Mouse (Mus musculus) B cell, adult 62 days (primary cell): ENCODE results near the gene Atf7ip. TPM values are rescaled to one million over a fixed set of nuclear protein-coding genes. Genes with fewer than 3 reads are reported as not detected.

Experiments used
- total RNA-seq: library from RNA; stranded (reverse); gene quantifications from 4 replicates; pipeline ENCODE4 v1.2.4, GENCODE M21; 2023

The Atf7ip gene
- total RNA-seq: 264 to 326 TPM (median 324 TPM) in 4 replicates

DNA sequence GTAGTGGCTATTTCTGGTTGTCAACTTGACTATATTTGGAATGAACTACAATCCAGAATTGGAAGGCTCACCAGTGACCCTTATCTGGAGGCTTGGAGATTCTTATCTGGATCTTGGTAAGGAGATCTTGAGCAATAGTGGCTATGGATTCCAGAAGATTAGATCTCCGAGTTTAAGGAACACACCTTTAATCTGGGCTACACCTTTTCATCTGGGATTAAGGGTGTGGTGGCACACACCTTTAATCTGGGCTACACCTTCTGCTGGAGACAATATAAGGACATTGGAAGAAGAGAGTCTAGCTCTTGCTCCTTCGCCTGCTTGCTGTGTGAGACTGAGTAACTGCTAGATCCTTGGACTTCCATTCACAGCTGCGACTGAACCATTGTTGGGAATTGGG is at the start of gene Atf7ip:
TSS of gene Atf7ip (plus strand) at position 301 of the 400 bp plus-strand sequence.

Other genes with a start within 250 kb of the Atf7ip start
- not detected in 4 replicates for gene Gm8994, start 178.6 kb upstream of the Atf7ip start, total RNA-seq
- not detected in 4 replicates for gene E330021D16Rik, start 90.6 kb upstream of the Atf7ip start, total RNA-seq
- 73.7 to 84.3 TPM (median 79.0 TPM) in 4 replicates for gene Plbd1, start 155.8 kb downstream of the Atf7ip start, total RNA-seq